Mouse (Mus musculus) liver, embryonic 11.5 days (tissue): Measurements from ENCODE around the gene Zkscan8. TPM values are rescaled to one million over a fixed set of nuclear protein-coding genes. Genes with fewer than 3 reads are reported as not detected.
"Not testable (repeated sequence)": the region's sequence is repeated elsewhere in the genome, so short reads cannot be mapped to it uniquely, and the experiment has no call there.

Experiments
- ATAC-seq: fragments of 200-750 bp; cut with Nextera tagmentation; replicated peaks from 2 replicates; pipeline ENCODE4 v1.8.0; 2017; ENCODE audit warnings: moderate number of reproducible peaks, mild to moderate bottlenecking, moderate TSS enrichment, moderate library complexity; ENCODE audit not compliant: low FRiP score
- DNase-seq: peaks from one replicate; pipeline ENCODE4 v3.0.0-alpha.2; 2017; ENCODE audit warnings: low spot score
- H3K27ac ChIP-seq: fragments of 300-500 bp; sonication (generic); 2 replicates; pipeline ENCODE4 v1.5.1; 2014; ENCODE audit warnings: mild to moderate bottlenecking, low read depth, low read length, control low read depth
- H3K27me3 ChIP-seq: fragments of 300-500 bp; sonication (generic); replicated peaks from 2 replicates; pipeline ENCODE4 v1.6.1; 2014; ENCODE audit warnings: low read length, mixed read lengths; ENCODE audit not compliant: control insufficient read depth, insufficient read depth
- H3K36me3 ChIP-seq: fragments of 300-500 bp; sonication (generic); 2 replicates; pipeline ENCODE4 v1.6.1; 2014; ENCODE audit warnings: mild to moderate bottlenecking, low read length, moderate library complexity, mixed read lengths; ENCODE audit not compliant: control insufficient read depth, insufficient read depth
- H3K4me1 ChIP-seq: fragments of 300-500 bp; sonication (generic); replicated peaks from 2 replicates; pipeline ENCODE4 v1.6.1; 2014; ENCODE audit warnings: low read length, mixed read lengths; ENCODE audit not compliant: control insufficient read depth, insufficient read depth
- H3K4me2 ChIP-seq: fragments of 300-500 bp; sonication (generic); 2 replicates; pipeline ENCODE4 v1.6.1; 2014; ENCODE audit warnings: mild to moderate bottlenecking, control low read depth, moderate library complexity
- H3K4me3 ChIP-seq: fragments of 300-500 bp; sonication (generic); 2 replicates; pipeline ENCODE4 v1.5.1; 2014; ENCODE audit warnings: low read depth, low read length, control low read depth
- H3K9ac ChIP-seq: fragments of 300-500 bp; sonication (generic); 2 replicates; pipeline ENCODE4 v1.6.1; 2014; ENCODE audit warnings: low read depth, low read length, control low read depth
- H3K9me3 ChIP-seq: fragments of 300-500 bp; sonication (generic); 2 replicates; pipeline ENCODE4 v1.6.1; 2016; ENCODE audit warnings: low read length, inconsistent platforms, mixed read lengths; ENCODE audit not compliant: control insufficient read depth
- WGBS: fragments of 180-500 bp; shearing (Covaris S2); extraction: QIAGEN DNeasy Blood & Tissue Kit; methylation state at CpG from one replicate; pipeline ENCODE4 v1.1.7; 2014; 5-methylcytosine and 5-hydroxymethylcytosine counted together
- polyA plus RNA-seq: library from polyadenylated mRNA; unstranded; fragments of >200 nt; fragmentation: Nextera tagmentation; extraction: Ambion mirVana; gene quantifications from 2 replicates; pipeline ENCODE4 v1.2.1, GENCODE M21; 2014

Gene Zkscan8
- polyA plus RNA-seq, 1 experiment from 2014 or later, result 5.7 TPM

DNA sequence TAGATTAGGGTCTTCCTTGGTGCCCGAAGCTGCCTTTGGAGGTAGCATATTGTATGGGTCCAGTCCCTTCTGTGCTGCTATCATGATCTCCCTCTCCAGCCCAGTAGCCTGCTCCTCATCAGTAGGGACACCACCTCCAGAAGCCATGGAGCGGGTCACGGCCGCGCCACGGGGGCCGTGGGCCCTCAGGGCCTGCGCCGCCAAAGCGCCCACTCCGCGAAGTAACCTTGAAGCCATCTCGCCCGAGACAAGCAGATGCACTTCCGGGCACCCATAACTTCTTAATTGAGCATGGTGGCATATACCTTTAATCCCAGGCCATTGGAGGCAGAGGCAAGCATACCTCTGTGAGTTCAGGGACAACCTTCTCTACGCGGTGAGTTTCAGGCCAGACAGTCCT, 29.7 kb downstream of the Zkscan8 start, which contains the start of gene Gm11273:
Gene Gm11273, minus strand, starts transcription at position 237 of the 400 bp plus-strand sequence.
- 89% methylated on average over 17 of the region's 17 CpGs for WGBS
- not testable (repeated sequence) for H3K4me2 ChIP-seq, DNase-seq, H3K36me3 ChIP-seq, H3K9me3 ChIP-seq, H3K27ac ChIP-seq, H3K4me3 ChIP-seq, H3K9ac ChIP-seq, H3K27me3 ChIP-seq, ATAC-seq, H3K4me1 ChIP-seq

DNA sequence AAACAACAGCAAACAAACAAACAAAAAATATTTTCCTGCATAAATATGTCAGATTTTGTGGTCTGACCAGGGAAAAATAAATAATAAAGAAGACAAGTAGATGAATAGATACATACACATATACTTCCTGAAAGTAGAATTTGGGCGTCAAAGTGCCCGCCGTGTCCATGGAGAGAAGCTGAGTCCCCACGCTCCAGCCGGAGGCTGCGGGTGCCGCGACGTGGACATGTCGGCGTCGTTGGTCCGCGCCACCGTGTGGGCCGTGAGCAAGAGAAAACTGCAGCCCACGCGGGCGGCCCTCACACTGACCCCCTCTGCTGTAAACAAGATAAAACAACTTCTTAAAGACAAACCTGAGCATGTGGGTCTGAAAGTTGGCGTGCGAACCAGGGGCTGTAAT, 35.8 kb downstream of the Zkscan8 start, which contains the start of gene AK157302:
Gene AK157302, plus strand, starts transcription at position 144 of the 400 bp plus-strand sequence.
- Histone ChIP-seq H3K4me1 (no peaks in the 10 kb centered on the region), H3K9me3 (no peaks in the 10 kb centered on the region), H3K4me2 (no peak within 1 kb of the TSS), H3K27me3 (no peaks in the 10 kb centered on the region), H3K27ac (no peak within 1 kb of the TSS), H3K9ac (no peak within 1 kb of the TSS), H3K36me3 (no peaks in the 10 kb centered on the region), H3K4me3 (no peak within 1 kb of the TSS)
- no peak for DNase-seq
- WGBS, result 91% methylated on average over 21 of the region's 21 CpGs
- ATAC-seq, result no peak

GRCm38 (mm10) chr13:21492847-21493246, 38.1 kb downstream of the Zkscan8 start:
- Histone ChIP-seq H3K9ac (no peak overlapping the region), H3K4me1 (no peaks in the 10 kb centered on the region), H3K9me3 (no peaks in the 10 kb centered on the region), H3K27ac (no peak overlapping the region), H3K4me3 (no peak overlapping the region), H3K4me2 (no peak overlapping the region), H3K27me3 (no peaks in the 10 kb centered on the region), H3K36me3 (no peaks in the 10 kb centered on the region)
- DNase-seq (no peak), ATAC-seq (no peak)
- WGBS, result 91% methylated on average over 5 of the region's 5 CpGs

- no peak for ATAC-seq
- H3K9ac ChIP-seq, result no peak overlapping the region
- no peaks in the 10 kb centered on the region for H3K27me3 ChIP-seq
- no peaks in the 10 kb centered on the region for H3K9me3 ChIP-seq
- 88% methylated on average over 1 of the region's 1 CpGs for WGBS
- H3K4me3 ChIP-seq, result no peak overlapping the region
- no peak overlapping the region for H3K27ac ChIP-seq
- H3K36me3 ChIP-seq, result no peaks in the 10 kb centered on the region
- DNase-seq, result no peak
- H3K4me2 ChIP-seq, result no peak overlapping the region
- H3K4me1 ChIP-seq, result no peaks in the 10 kb centered on the region
These were observed 44.0 kb downstream of the Zkscan8 start for GRCm38 (mm10) chr13:21486881-21487280.

GRCm38 (mm10) chr13:21478759-21479670, 51.9 kb downstream of the Zkscan8 start, which contains the start of the genes Zkscan4 and Gm10065:
Zkscan4 (plus strand) TSS chr13:21478907.
Gm10065 (minus strand) TSS chr13:21479441.
- H3K27ac ChIP-seq, H3K9me3 ChIP-seq, H3K36me3 ChIP-seq, H3K27me3 ChIP-seq, H3K4me1 ChIP-seq: not testable (repeated sequence)
- peak within 1 kb of the TSS; percentile 80 for H3K4me2 ChIP-seq
- DNase-seq, result peak; percentile 67
- ATAC-seq, result peak; percentile 58
- H3K4me3 ChIP-seq, result peak within 1 kb of the TSS; percentile 57
- 4% methylated on average over 31 of the region's 31 CpGs for WGBS
- peak within 1 kb of the TSS; percentile 60 for H3K9ac ChIP-seq

DNA sequence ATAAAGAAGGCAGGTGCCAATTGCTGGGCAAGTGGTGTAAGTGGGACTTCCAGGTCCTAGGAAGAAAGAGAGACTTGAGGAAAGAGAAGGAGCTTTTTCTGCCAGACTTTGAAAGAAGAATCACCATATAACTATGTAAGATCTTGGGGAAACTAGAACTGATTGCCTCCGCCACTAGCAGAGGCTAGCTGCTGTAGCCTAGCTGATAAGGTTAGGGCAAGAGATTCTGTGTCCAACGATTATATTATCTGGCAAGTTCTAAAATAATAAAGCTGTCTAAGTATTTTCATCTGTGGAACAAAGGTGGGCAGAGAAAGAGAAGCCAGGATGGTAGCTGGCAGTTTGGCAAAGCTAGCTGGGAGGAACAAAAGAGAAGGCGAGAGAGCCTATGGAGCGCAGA, 58.5 kb downstream of the Zkscan8 start:
- DNase-seq (no peak), ATAC-seq (no peak)
- Histone ChIP-seq H3K4me3 (no peak overlapping the region), H3K27me3 (0 out of 2 replicates have a peak, but pooled peaks cover under 1% of the 10 kb centered on the region), H3K4me1 (peaks cover 8% of the 10 kb centered on the region), H3K9ac (no peak overlapping the region), H3K27ac (no peak overlapping the region), H3K36me3 (no peaks in the 10 kb centered on the region), H3K4me2 (no peak overlapping the region), H3K9me3 (no peaks in the 10 kb centered on the region)
- WGBS, result 26% methylated on average over 4 of the region's 4 CpGs

DNA sequence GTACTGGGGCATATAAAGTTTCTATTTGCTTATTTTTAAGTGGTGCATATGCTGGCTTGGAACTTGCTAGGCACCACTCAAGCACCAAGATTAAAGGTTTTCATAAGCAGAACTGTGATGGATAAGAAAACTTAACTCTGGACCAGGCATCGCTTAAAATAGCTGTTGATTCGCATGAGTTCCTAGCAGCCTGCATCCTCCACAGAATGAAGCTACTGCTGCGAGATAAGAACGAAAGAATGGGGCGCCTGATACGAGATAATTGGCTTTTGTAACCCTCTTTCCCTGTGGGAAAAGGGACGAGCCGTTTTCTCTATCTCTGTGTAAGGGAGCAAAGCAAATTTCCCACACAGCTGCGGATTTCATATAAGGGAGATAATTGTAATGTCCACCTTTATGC, 61.8 kb downstream of the Zkscan8 start:
- Histone ChIP-seq H3K9ac (no peak overlapping the region; the same call in 1 of the 2 replicates), H3K4me1 (peaks cover 8% of the 10 kb centered on the region), H3K36me3 (no peaks in the 10 kb centered on the region), H3K27me3 (peaks cover 8% of the 10 kb centered on the region; the same call in 1 of the 2 replicates), H3K9me3 (no peaks in the 10 kb centered on the region), H3K27ac (no peak overlapping the region), H3K4me2 (peak overlapping the region; percentile 98), H3K4me3 (peak overlapping the region; percentile 76; the same call in 1 of the 2 replicates)
- 16% methylated on average over 9 of the region's 9 CpGs for WGBS
- DNase-seq, result no peak
- ATAC-seq, result no peak

GRCm38 (mm10) chr13:21468061-21469019, 62.6 kb downstream of the Zkscan8 start, which contains the start of gene Nkapl:
Nkapl (minus strand) TSS chr13:21468509.
- DNase-seq (peak; percentile 83), ATAC-seq (peak; percentile 96)
- H3K9ac ChIP-seq, result peak within 1 kb of the TSS; percentile 87
- H3K9me3 ChIP-seq, result no peaks in the 10 kb centered on the region
- WGBS, result under 1% methylated on average over 53 of the region's 54 CpGs
- H3K4me3 ChIP-seq, result peak within 1 kb of the TSS; percentile 76
- peak within 1 kb of the TSS; percentile 98 for H3K4me2 ChIP-seq
- H3K27ac ChIP-seq, result peak within 1 kb of the TSS; percentile 28; the same call in 1 of the 2 replicates
- H3K27me3 ChIP-seq, result peaks cover 8% of the 10 kb centered on the region; the same call in 1 of the 2 replicates
- H3K36me3 ChIP-seq, result no peaks in the 10 kb centered on the region
- H3K4me1 ChIP-seq, result peaks cover 8% of the 10 kb centered on the region
